Mouse (Mus musculus): ENCODE results near the gene Dnmt3l. TPM values are rescaled to one million over a fixed set of nuclear protein-coding genes. Genes with fewer than 3 reads are reported as not detected.

Gene Dnmt3l
- polyA plus RNA-seq, 1 experiment from 2014 or later: 0.63 TPM

DNA sequence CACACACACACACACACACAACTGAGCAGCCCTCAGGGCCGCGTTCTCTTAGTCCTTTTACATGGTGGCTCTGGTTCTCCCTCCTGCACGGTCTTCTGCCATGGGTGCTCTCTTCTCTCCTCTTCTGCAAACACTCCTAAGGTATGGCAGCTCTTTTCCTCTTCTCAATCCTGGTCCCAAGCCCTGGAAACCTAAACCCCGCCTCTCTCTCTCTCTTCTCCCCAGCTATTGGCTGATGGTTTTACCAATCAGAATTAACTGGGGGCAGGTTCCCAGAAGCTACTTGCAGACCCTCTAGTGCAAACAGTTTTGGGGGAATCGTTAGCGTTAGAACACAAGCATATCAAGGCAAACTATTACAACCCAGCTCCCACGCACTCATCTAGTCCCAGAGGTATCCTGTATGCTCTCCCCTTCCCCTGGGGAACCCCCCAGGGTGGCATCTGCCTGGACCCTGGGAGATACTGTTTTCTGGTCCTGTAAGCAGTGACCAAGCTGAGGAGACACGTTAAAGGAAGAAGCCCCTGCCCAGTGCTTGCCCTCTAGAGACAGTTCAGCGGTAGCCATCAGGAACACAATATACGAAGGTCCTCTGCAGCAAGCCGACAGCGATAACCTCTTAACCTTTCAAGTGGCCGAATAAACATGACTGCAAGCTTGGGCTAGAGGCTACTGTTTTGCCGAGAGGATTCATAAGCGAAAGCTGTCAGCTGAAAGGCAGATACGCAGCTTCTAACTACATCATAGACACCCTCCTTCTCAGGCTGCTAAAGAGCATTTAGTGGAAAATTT is 59.4 kb downstream of the Dnmt3l start:
- 9% methylated on average over 16 of the region's 16 CpGs for WGBS
- no peak for ATAC-seq (ENCODE audit: insufficient read depth, low FRiP score)
- Histone ChIP-seq H3K9ac (ENCODE audit: low read length) (peak overlapping the region; percentile 38; the same call in 1 of the 2 replicates), H3K9me3 (replicated peaks; ENCODE audit: control insufficient read depth, low read length) (no peaks in the 10 kb centered on the region), H3K4me2 (ENCODE audit: low read depth, low read length) (peak overlapping the region; percentile 43), H3K4me1 (ENCODE audit: control insufficient read depth, insufficient read depth, low read length) (0 out of 2 replicates have a peak, but pooled peaks cover 4% of the 10 kb centered on the region), H3K4me3 (replicated peaks; ENCODE audit: low read length) (peak overlapping the region; percentile 18; the same call in 1 of the 2 replicates), H3K36me3 (ENCODE audit: control insufficient read depth, insufficient read depth, low read length) (no peaks in the 10 kb centered on the region), H3K27me3 (ENCODE audit: control insufficient read depth, insufficient read depth, low read length) (no peaks in the 10 kb centered on the region), H3K27ac (ENCODE audit: low read length) (no peak overlapping the region)

- Histone ChIP-seq H3K4me1 (ENCODE audit: control insufficient read depth, insufficient read depth, low read length) (0 out of 2 replicates have a peak, but pooled peaks cover 4% of the 10 kb centered on the region), H3K4me2 (ENCODE audit: low read depth, low read length) (no peak overlapping the region), H3K9ac (ENCODE audit: low read length) (no peak overlapping the region), H3K9me3 (replicated peaks; ENCODE audit: control insufficient read depth, low read length) (peaks cover 5% of the 10 kb centered on the region; the same call in 1 of the 2 replicates), H3K4me3 (replicated peaks; ENCODE audit: low read length) (no peak overlapping the region), H3K36me3 (ENCODE audit: control insufficient read depth, insufficient read depth, low read length) (no peaks in the 10 kb centered on the region), H3K27ac (ENCODE audit: low read length) (peak overlapping the region; percentile 40), H3K27me3 (ENCODE audit: control insufficient read depth, insufficient read depth, low read length) (no peaks in the 10 kb centered on the region)
- ATAC-seq (ENCODE audit: insufficient read depth, low FRiP score): peak; percentile 56; the same call in 1 of the 2 replicates
- 45% methylated on average over 11 of the region's 11 CpGs for WGBS
These were observed 63.1 kb downstream of the Dnmt3l start for GRCm38 (mm10) chr10:78104555-78105490.

GRCm38 (mm10) chr10:78105548-78105947 is 63.8 kb downstream of the Dnmt3l start:
- H3K9ac ChIP-seq (ENCODE audit: low read length): no peak overlapping the region
- no peaks in the 10 kb centered on the region for H3K36me3 ChIP-seq (ENCODE audit: control insufficient read depth, insufficient read depth, low read length)
- WGBS: 80% methylated on average over 12 of the region's 12 CpGs
- ATAC-seq (ENCODE audit: insufficient read depth, low FRiP score): no peak
- H3K9me3 ChIP-seq (replicated peaks; ENCODE audit: control insufficient read depth, low read length): peaks cover 5% of the 10 kb centered on the region; the same call in 1 of the 2 replicates
- H3K27me3 ChIP-seq (ENCODE audit: control insufficient read depth, insufficient read depth, low read length): no peaks in the 10 kb centered on the region
- H3K4me3 ChIP-seq (replicated peaks; ENCODE audit: low read length): no peak overlapping the region
- no peak overlapping the region for H3K4me2 ChIP-seq (ENCODE audit: low read depth, low read length)
- H3K27ac ChIP-seq (ENCODE audit: low read length): peak overlapping the region; percentile 40
- H3K4me1 ChIP-seq (ENCODE audit: control insufficient read depth, insufficient read depth, low read length): 0 out of 2 replicates have a peak, but pooled peaks cover 3% of the 10 kb centered on the region

Other genes starting within 250 kb of the Dnmt3l start
- not detected in 2 replicates for gene Gm9639, start 246.9 kb upstream of the Dnmt3l start, polyA plus RNA-seq (2015; fragmentation: Nextera tagmentation; extraction: Ambion mirVana)
- gene Gm19668, start 242.8 kb upstream of the Dnmt3l start, polyA plus RNA-seq (2015; fragmentation: Nextera tagmentation; extraction: Ambion mirVana): not detected in 2 replicates
- gene Gm9507, start 230.1 kb upstream of the Dnmt3l start, polyA plus RNA-seq (2015; fragmentation: Nextera tagmentation; extraction: Ambion mirVana): not detected in 2 replicates
- gene Gm2696, start 227.3 kb upstream of the Dnmt3l start, polyA plus RNA-seq (2015; fragmentation: Nextera tagmentation; extraction: Ambion mirVana): not detected in 2 replicates
- not detected in 2 replicates for gene Krtap10-4, start 214.9 kb upstream of the Dnmt3l start, polyA plus RNA-seq (2015; fragmentation: Nextera tagmentation; extraction: Ambion mirVana)
- not detected in 2 replicates for gene Krtap10-10, start 206.0 kb upstream of the Dnmt3l start, polyA plus RNA-seq (2015; fragmentation: Nextera tagmentation; extraction: Ambion mirVana)
- gene Gm36176, start 195.1 kb upstream of the Dnmt3l start, polyA plus RNA-seq (2015; fragmentation: Nextera tagmentation; extraction: Ambion mirVana): not detected in 2 replicates
- not detected in 2 replicates for gene Gm10318, start 189.1 kb upstream of the Dnmt3l start, polyA plus RNA-seq (2015; fragmentation: Nextera tagmentation; extraction: Ambion mirVana)
- gene Gm3285, start 180.0 kb upstream of the Dnmt3l start, polyA plus RNA-seq (2015; fragmentation: Nextera tagmentation; extraction: Ambion mirVana): not detected in 2 replicates
- gene Lrrc3, start 139.4 kb upstream of the Dnmt3l start, polyA plus RNA-seq (2015; fragmentation: Nextera tagmentation; extraction: Ambion mirVana): 5.8 and 6.7 TPM in 2 replicates
- 1.1 and 1.5 TPM in 2 replicates for gene Trpm2, start 71.4 kb upstream of the Dnmt3l start, polyA plus RNA-seq (2015; fragmentation: Nextera tagmentation; extraction: Ambion mirVana)
- 24.8 and 25.2 TPM in 2 replicates for gene 1810043G02Rik, start 63.4 kb upstream of the Dnmt3l start, polyA plus RNA-seq (2015; fragmentation: Nextera tagmentation; extraction: Ambion mirVana)
- 195 and 225 TPM in 2 replicates for gene Pfkl, start 31.9 kb upstream of the Dnmt3l start, polyA plus RNA-seq (2015; fragmentation: Nextera tagmentation; extraction: Ambion mirVana)
- gene Aire, start 1.7 kb downstream of the Dnmt3l start, polyA plus RNA-seq (2015; fragmentation: Nextera tagmentation; extraction: Ambion mirVana): 0.15 and 0.20 TPM in 2 replicates
- 7.1 and 7.6 TPM in 2 replicates for gene Icosl, start 27.4 kb downstream of the Dnmt3l start, polyA plus RNA-seq (2015; fragmentation: Nextera tagmentation; extraction: Ambion mirVana)
- gene D10Jhu81e, start 127.8 kb downstream of the Dnmt3l start, polyA plus RNA-seq (2015; fragmentation: Nextera tagmentation; extraction: Ambion mirVana): 39.5 and 46.6 TPM in 2 replicates
- gene Pwp2, start 143.2 kb downstream of the Dnmt3l start, polyA plus RNA-seq (2015; fragmentation: Nextera tagmentation; extraction: Ambion mirVana): 15.5 and 16.6 TPM in 2 replicates
- gene Trappc10, start 202.7 kb downstream of the Dnmt3l start, polyA plus RNA-seq (2015; fragmentation: Nextera tagmentation; extraction: Ambion mirVana): 3.4 and 4.7 TPM in 2 replicates

Data from stomach, embryonic 16.5 days (tissue).